ENCODE assay signal across 23 mouse cellular contexts in genomic region chr4:116729532-116729931, GRCm38 (mm10). TPM values are rescaled to one million over a fixed set of nuclear protein-coding genes. Genes with fewer than 3 reads are reported as not detected.
DNase-seq lines count a peak whose midpoint lies in the region; ATAC-seq and TF ChIP-seq lines count a peak whose summit lies in the region.
"Had no signal": no experiment of that assay in that cellular context is flagged by ENCODE, and none has a peak within 500 bp of the region (broad histone marks: within the 10 kb centered on the region; RNA-seq: fewer than 3 reads in every experiment).

No protein-coding gene starts in this region.

- no peaks in the 10 kb centered on the region for H3K36me3 ChIP-seq in intestine, postnatal 0 days (ENCODE audit: control insufficient read depth, insufficient read depth)
- H3K36me3 ChIP-seq in intestine, embryonic 16.5 days (ENCODE audit: control insufficient read depth, insufficient read depth, low read length) = no peaks in the 10 kb centered on the region
- no peaks in the 10 kb centered on the region for H3K36me3 ChIP-seq in kidney, embryonic 15.5 days
- peaks cover 1% of the 10 kb centered on the region; the same call in 1 of the 2 replicates for H3K36me3 ChIP-seq in small intestine, adult 2 months (ENCODE audit: control insufficient read depth, insufficient read depth, low read length)
- H3K36me3 ChIP-seq: embryonic facial prominence, embryonic 10.5 days; embryonic facial prominence, embryonic 12.5 days; forebrain, embryonic 15.5 days; G1E had no signal

- H3K9me3 ChIP-seq in intestine, postnatal 0 days (ENCODE audit: control insufficient read depth) = no peaks in the 10 kb centered on the region
- H3K9me3 ChIP-seq in intestine, embryonic 16.5 days (ENCODE audit: control insufficient read depth, low read length) = no peaks in the 10 kb centered on the region
- no peaks in the 10 kb centered on the region for H3K9me3 ChIP-seq in kidney, embryonic 15.5 days (replicated peaks)
- H3K9me3 ChIP-seq: embryonic facial prominence, embryonic 10.5 days; embryonic facial prominence, embryonic 12.5 days; forebrain, embryonic 13.5 days; forebrain, embryonic 15.5 days; G1E had no signal

- TF ChIP-seq POLR2A in small intestine, adult 2 months (IDR thresholded peaks at IDR 0.05; ENCODE audit: low read depth, low read length) = no peak

- H3K4me3 ChIP-seq in intestine, postnatal 0 days (ENCODE audit: low read depth, low read length) = no peak overlapping the region
- H3K4me3 ChIP-seq in intestine, embryonic 16.5 days (ENCODE audit: low read length) = no peak overlapping the region
- no peak overlapping the region for H3K4me3 ChIP-seq in kidney, embryonic 15.5 days (replicated peaks)
- H3K4me3 ChIP-seq in small intestine, adult 2 months (ENCODE audit: low read depth, low read length) = no peak overlapping the region
- H3K4me3 ChIP-seq: embryonic facial prominence, embryonic 10.5 days; embryonic facial prominence, embryonic 12.5 days; forebrain, embryonic 13.5 days; forebrain, embryonic 15.5 days had no signal

- H3K4me1 ChIP-seq in intestine, postnatal 0 days (replicated peaks; ENCODE audit: control insufficient read depth, insufficient read depth, low read length) = peaks cover 9% of the 10 kb centered on the region; the same call in 1 of the 2 replicates
- H3K4me1 ChIP-seq in intestine, embryonic 16.5 days (ENCODE audit: control insufficient read depth, insufficient read depth, low read length) = peaks cover 14% of the 10 kb centered on the region; the same call in 1 of the 2 replicates
- H3K4me1 ChIP-seq in kidney, embryonic 15.5 days = no peaks in the 10 kb centered on the region
- H3K4me1 ChIP-seq in small intestine, adult 2 months (ENCODE audit: control insufficient read depth, insufficient read depth, insufficient read length, low read length) = peaks cover 29% of the 10 kb centered on the region
- H3K4me1 ChIP-seq: embryonic facial prominence, embryonic 10.5 days; embryonic facial prominence, embryonic 12.5 days; forebrain, embryonic 13.5 days; forebrain, embryonic 15.5 days had no signal

- no peak overlapping the region for H3K4me2 ChIP-seq in intestine, postnatal 0 days (replicated peaks; ENCODE audit: low read depth)
- H3K4me2 ChIP-seq in intestine, embryonic 16.5 days (ENCODE audit: low read depth, low read length) = no peak overlapping the region
- H3K4me2 ChIP-seq in kidney, embryonic 15.5 days = no peak overlapping the region
- H3K4me2 ChIP-seq: embryonic facial prominence, embryonic 12.5 days; forebrain, embryonic 13.5 days; forebrain, embryonic 15.5 days had no signal

- TF ChIP-seq CTCF in intestine, postnatal 0 days (IDR thresholded peaks at IDR 0.05; ENCODE audit: low read depth) = no peak
- no peak for TF ChIP-seq CTCF in small intestine, adult 2 months (IDR thresholded peaks at IDR 0.05; ENCODE audit: extremely low read depth, insufficient read length, insufficient replicate concordance, low read depth, low read length)

- H3K27ac ChIP-seq in intestine, postnatal 0 days (ENCODE audit: low read depth, low read length) = peak overlapping the region; percentile 60; the same call in 1 of the 2 replicates
- no peak overlapping the region for H3K27ac ChIP-seq in intestine, embryonic 16.5 days (ENCODE audit: low read length)
- H3K27ac ChIP-seq in kidney, embryonic 15.5 days = no peak overlapping the region
- H3K27ac ChIP-seq in small intestine, adult 2 months (ENCODE audit: insufficient read depth, low read depth, low read length) = peak overlapping the region; percentile 93
- H3K27ac ChIP-seq: embryonic facial prominence, embryonic 10.5 days; embryonic facial prominence, embryonic 12.5 days; forebrain, embryonic 13.5 days; forebrain, embryonic 15.5 days had no signal

- WGBS in intestine, postnatal 0 days = 68% methylated on average over 3 of the region's 3 CpGs
- WGBS in intestine, embryonic 16.5 days = 81% methylated on average over 3 of the region's 3 CpGs
- 92% methylated on average over 3 of the region's 3 CpGs for WGBS in kidney, embryonic 15.5 days
- 50% methylated on average over 3 of the region's 3 CpGs for WGBS in small intestine, adult 2 months

- peak; percentile 19 for DNase-seq in kidney, adult 9 months
- DNase-seq: adrenal gland, adult 8-10 months; adrenal gland, postnatal 14 days; adrenal gland, postnatal 36 days; B cell, adult 2 months; cerebellum, adult 11-12 months; cerebellum, adult 2 months; cerebellum, adult 9-10 months; cerebellum, postnatal 10 days; cerebellum, postnatal 25 days had no signal

- no peak overlapping the region for H3K9ac ChIP-seq in intestine, postnatal 0 days (ENCODE audit: low read depth, low read length)
- H3K9ac ChIP-seq in intestine, embryonic 16.5 days (ENCODE audit: low read depth, low read length) = no peak overlapping the region
- no peak overlapping the region for H3K9ac ChIP-seq in kidney, embryonic 15.5 days
- H3K9ac ChIP-seq: embryonic facial prominence, embryonic 12.5 days; forebrain, embryonic 13.5 days; forebrain, embryonic 15.5 days had no signal

- ATAC-seq in intestine, postnatal 0 days = peak; percentile 54; the same call in 1 of the 2 replicates
- no peak for ATAC-seq in intestine, embryonic 16.5 days
- no peak for ATAC-seq in kidney, embryonic 15.5 days (replicated peaks; ENCODE audit: low FRiP score)
- ATAC-seq: activated CD4-positive, CD25-positive, alpha-beta regulatory T cell, adult 4 months; CD4-positive, CD25-positive, alpha-beta regulatory T cell, adult 4 months; forebrain, embryonic 13.5 days; forebrain, embryonic 15.5 days; Patski had no signal

- no peaks in the 10 kb centered on the region for H3K27me3 ChIP-seq in intestine, postnatal 0 days (replicated peaks; ENCODE audit: control insufficient read depth, insufficient read depth, low read length)
- no peaks in the 10 kb centered on the region for H3K27me3 ChIP-seq in intestine, embryonic 16.5 days (replicated peaks; ENCODE audit: control insufficient read depth, insufficient read depth, low read length)
- H3K27me3 ChIP-seq in kidney, embryonic 15.5 days = no peaks in the 10 kb centered on the region
- H3K27me3 ChIP-seq in small intestine, adult 2 months (ENCODE audit: control insufficient read depth, insufficient read depth, low read length) = no peaks in the 10 kb centered on the region
- H3K27me3 ChIP-seq: CH12.LX; embryonic facial prominence, embryonic 12.5 days; forebrain, embryonic 13.5 days; forebrain, embryonic 15.5 days; Patski had no signal

RNA-seq across cellular contexts. Expression of gene Tesk2, which starts 8.8 kb away (rescaled TPM):
- polyA plus RNA-seq in intestine, postnatal 0 days (2015; fragmentation: Nextera tagmentation; extraction: Ambion mirVana) = 6.6 and 6.9 TPM in 2 replicates
- polyA plus RNA-seq in intestine, embryonic 16.5 days (2015; fragmentation: Nextera tagmentation; extraction: Ambion mirVana) = 10.4 and 11.6 TPM in 2 replicates
- polyA plus RNA-seq in kidney, embryonic 15.5 days (2015; fragmentation: Nextera tagmentation; extraction: Ambion mirVana) = 7.6 and 7.7 TPM in 2 replicates
- 5.5 and 25.6 TPM in 2 replicates for polyA plus RNA-seq in small intestine, adult 2 months (2012; rRNA removed)

RNA-seq across cellular contexts. Expression of gene Ccdc163, which starts 21.2 kb away (rescaled TPM):
- polyA plus RNA-seq in intestine, postnatal 0 days (2015; fragmentation: Nextera tagmentation; extraction: Ambion mirVana) = 9.1 and 11.3 TPM in 2 replicates
- polyA plus RNA-seq in intestine, embryonic 16.5 days (2015; fragmentation: Nextera tagmentation; extraction: Ambion mirVana) = 21.3 and 22.6 TPM in 2 replicates
- 30.3 and 31.7 TPM in 2 replicates for polyA plus RNA-seq in kidney, embryonic 15.5 days (2015; fragmentation: Nextera tagmentation; extraction: Ambion mirVana)
- polyA plus RNA-seq in small intestine, adult 2 months (2012; rRNA removed) = 5.0 and 8.9 TPM in 2 replicates

RNA-seq across cellular contexts. Expression of gene Mmachc, which starts 21.3 kb away (rescaled TPM):
- 5.9 and 6.3 TPM in 2 replicates for polyA plus RNA-seq in intestine, postnatal 0 days (2015; fragmentation: Nextera tagmentation; extraction: Ambion mirVana)
- polyA plus RNA-seq in intestine, embryonic 16.5 days (2015; fragmentation: Nextera tagmentation; extraction: Ambion mirVana) = 20.7 and 22.7 TPM in 2 replicates
- polyA plus RNA-seq in kidney, embryonic 15.5 days (2015; fragmentation: Nextera tagmentation; extraction: Ambion mirVana) = 27.2 and 27.9 TPM in 2 replicates
- polyA plus RNA-seq in small intestine, adult 2 months (2012; rRNA removed) = 2.0 and 2.1 TPM in 2 replicates

RNA-seq across cellular contexts. Expression of gene Prdx1, which starts 44.2 kb away (rescaled TPM):
- 1,180 and 1,265 TPM in 2 replicates for polyA plus RNA-seq in intestine, postnatal 0 days (2015; fragmentation: Nextera tagmentation; extraction: Ambion mirVana)
- 1,384 and 1,485 TPM in 2 replicates for polyA plus RNA-seq in intestine, embryonic 16.5 days (2015; fragmentation: Nextera tagmentation; extraction: Ambion mirVana)
- polyA plus RNA-seq in kidney, embryonic 15.5 days (2015; fragmentation: Nextera tagmentation; extraction: Ambion mirVana) = 1,497 and 1,602 TPM in 2 replicates
- polyA plus RNA-seq in small intestine, adult 2 months (2012; rRNA removed) = 40.5 and 74.0 TPM in 2 replicates

Comparison
In these comparisons a context has a peak if more than half of its experiments do, and no peak if none do; other contexts are left out.
1. H3K27ac ChIP-seq: peak in intestine, postnatal 0 days (single experiment) and small intestine, adult 2 months (single experiment); none in intestine, embryonic 16.5 days (single experiment) and kidney, embryonic 15.5 days (single experiment).